Mouse (Mus musculus): ENCODE data around the gene Cnp.

GRCm38 (mm10) chr11:100550101-100550500 lies 24.6 kb upstream of the Cnp start:
- TF ChIP-seq CTCF (IDR thresholded peaks at IDR 0.05; ENCODE audit: insufficient read depth, low read length) (no peak), POLR2A (IDR thresholded peaks at IDR 0.05; ENCODE audit: borderline replicate concordance, extremely low read depth, low read depth, low read length) (no peak)
